Mouse (Mus musculus) cerebellum, adult 2 months (tissue): Measurements from ENCODE around the gene Robo2. TPM values are rescaled to one million over a fixed set of nuclear protein-coding genes. Genes with fewer than 3 reads are reported as not detected.

Experiments
- DNase-seq, 2 experiments: peaks; one replicate each; pipeline ENCODE4 v3.0.0; 2021
- H3K27ac ChIP-seq: fragments of 200-500 bp; 2 replicates; pipeline ENCODE4 v1.5.1; 2012; ENCODE audit warnings: low read length, control low read depth, inconsistent platforms; ENCODE audit not compliant: insufficient read depth
- H3K27me3 ChIP-seq: fragments of 200-500 bp; 2 replicates; pipeline ENCODE4 v1.6.1; 2012; ENCODE audit warnings: inconsistent platforms, mild to moderate bottlenecking, low read length, moderate library complexity; ENCODE audit not compliant: control insufficient read depth, insufficient read depth
- H3K4me1 ChIP-seq: fragments of 200-500 bp; 2 replicates; pipeline ENCODE4 v1.6.1; 2011; ENCODE audit warnings: low read length; ENCODE audit not compliant: control insufficient read depth, insufficient read depth
- H3K4me3 ChIP-seq: fragments of 200-500 bp; replicated peaks from 2 replicates; pipeline ENCODE3; 2011; ENCODE audit warnings: mild to moderate bottlenecking, low read depth, low read length, control low read depth; ENCODE audit not compliant: insufficient read depth
- CTCF ChIP-seq: fragments of 200-500 bp; IDR thresholded peaks from 2 replicates; pipeline ENCODE4 v1.5.1; 2011; ENCODE audit warnings: low read depth, mild to moderate bottlenecking, control low read depth, low read length, moderate library complexity, borderline replicate concordance; ENCODE audit not compliant: insufficient read depth
- POLR2A ChIP-seq: fragments of 200-500 bp; IDR thresholded peaks from 2 replicates; pipeline ENCODE4 v1.6.1; 2011; ENCODE audit warnings: low read length, control low read depth, borderline replicate concordance; ENCODE audit not compliant: insufficient read depth
- whole genome bisulfite sequencing: fragments of 180-500 bp; shearing (Covaris S2); methylation state at CpG from one replicate; pipeline ENCODE4 v1.1.7; 2018; 5-methylcytosine and 5-hydroxymethylcytosine counted together
- polyA plus RNA-seq: library from polyadenylated mRNA; depleted of rRNA; stranded (reverse); fragments of >200 nt; gene quantifications from 2 replicates; pipeline ENCODE4 v1.2.3, GENCODE M21; 2012

Robo2 gene
- polyA plus RNA-seq, 1 experiment = 20.1 TPM

- 27% methylated on average over 1 of the region's 1 CpGs for WGBS
- TF ChIP-seq POLR2A = no peak
- TF ChIP-seq CTCF = no peak
- H3K4me1 ChIP-seq = no peaks in the 10 kb centered on the region
These were observed 529.7 kb downstream of the Robo2 start for GRCm38 (mm10) chr16:73881911-73882310.

DNA sequence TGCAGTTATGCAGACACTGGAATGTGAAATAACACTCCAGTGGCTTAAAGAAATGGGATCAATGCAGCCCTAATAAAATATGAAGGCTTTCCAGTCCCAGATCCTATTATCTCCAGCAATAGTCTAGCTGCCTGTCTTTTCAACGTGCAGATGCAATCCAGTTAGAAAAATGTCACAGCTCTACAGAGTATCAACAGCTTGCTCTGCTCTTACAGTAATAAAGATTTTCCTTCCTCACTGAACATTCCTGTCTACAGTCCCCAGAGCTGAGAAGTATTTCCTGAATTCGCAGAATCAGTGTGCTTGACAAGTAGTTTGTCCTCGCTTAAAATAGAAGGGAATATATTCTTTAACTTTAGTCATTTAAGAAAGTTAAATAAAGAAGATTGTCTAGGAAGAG is 533.7 kb downstream of the Robo2 start:
- DNase-seq = no peak
- 83% methylated on average over 3 of the region's 3 CpGs for WGBS
- no peak overlapping the region for H3K27ac ChIP-seq
- H3K4me3 ChIP-seq = no peak overlapping the region
- TF ChIP-seq POLR2A = no peak
- no peak for TF ChIP-seq CTCF
- H3K27me3 ChIP-seq = no peaks in the 10 kb centered on the region
- no peaks in the 10 kb centered on the region for H3K4me1 ChIP-seq

More at GRCm38 (mm10) chr16:73881911-73882310, 529.7 kb downstream of the Robo2 start:
- no peaks in the 10 kb centered on the region for H3K27me3 ChIP-seq
- H3K4me3 ChIP-seq = no peak overlapping the region
- no peak for DNase-seq
- no peak overlapping the region for H3K27ac ChIP-seq

DNA sequence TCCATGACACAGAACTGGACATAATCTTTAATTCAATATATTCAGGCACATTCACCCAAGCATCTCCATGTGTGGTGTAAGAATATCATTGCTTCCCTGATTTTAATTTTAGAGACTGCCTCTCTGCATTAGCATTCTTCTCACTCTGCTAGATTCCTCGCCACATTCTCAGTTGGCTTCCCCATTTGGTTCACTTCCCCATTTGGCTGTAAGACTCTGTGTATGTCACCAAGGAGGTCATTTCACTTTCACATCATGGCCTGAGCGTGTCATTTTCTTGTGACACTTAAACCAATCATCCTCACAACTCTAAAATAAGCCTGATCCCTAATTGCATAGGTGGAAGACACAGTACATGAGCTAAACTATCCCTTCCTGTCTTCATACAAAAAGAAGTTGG is 536.6 kb downstream of the Robo2 start:
- Histone ChIP-seq H3K4me1 (no peaks in the 10 kb centered on the region), H3K4me3 (no peak overlapping the region), H3K27ac (no peak overlapping the region), H3K27me3 (no peaks in the 10 kb centered on the region)
- 47% methylated on average over 2 of the region's 2 CpGs for WGBS
- no peak for TF ChIP-seq CTCF
- no peak for TF ChIP-seq POLR2A
- DNase-seq = no peak

DNA sequence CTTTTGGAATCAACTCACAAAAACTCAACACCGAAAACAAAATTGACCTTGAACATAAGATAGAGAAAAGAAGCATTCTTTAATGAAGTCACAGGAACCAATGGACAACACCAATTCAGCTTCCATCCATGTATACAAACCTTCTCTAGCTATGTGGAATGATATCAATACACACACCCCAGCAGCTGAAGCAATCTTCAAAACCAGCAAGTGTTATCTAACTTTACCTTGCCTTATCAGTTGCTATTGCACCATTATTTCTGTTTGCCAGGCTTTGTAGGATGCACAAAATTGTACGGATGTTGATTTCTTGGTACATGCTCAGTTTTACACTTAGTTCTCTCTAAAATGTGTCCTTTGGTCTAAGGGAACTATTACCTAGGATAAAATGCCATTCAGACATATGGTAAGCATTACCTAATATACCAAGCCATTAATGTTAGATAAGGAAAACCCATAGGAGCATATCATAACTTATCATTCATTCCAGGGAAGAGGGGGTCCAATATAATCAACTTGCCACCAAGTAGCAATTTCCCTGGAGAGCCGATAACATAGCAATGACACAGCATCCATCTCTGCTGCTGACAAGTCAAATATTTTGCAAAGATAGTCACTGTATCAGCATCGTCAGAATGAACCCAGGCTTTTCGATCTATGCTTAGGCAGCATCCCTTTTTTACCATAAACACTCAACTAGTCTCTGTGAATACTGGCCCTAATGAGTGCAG is 537.6 kb downstream of the Robo2 start:
- H3K4me1 ChIP-seq = no peaks in the 10 kb centered on the region
- no peak for DNase-seq
- TF ChIP-seq CTCF = no peak
- TF ChIP-seq POLR2A = no peak
- 98% methylated on average over 5 of the region's 5 CpGs for WGBS
- no peaks in the 10 kb centered on the region for H3K27me3 ChIP-seq
- H3K27ac ChIP-seq = no peak overlapping the region
- H3K4me3 ChIP-seq = no peak overlapping the region

GRCm38 (mm10) chr16:73870296-73870695 is 541.3 kb downstream of the Robo2 start:
- H3K27ac ChIP-seq = no peak overlapping the region
- WGBS = 71% methylated on average over 5 of the region's 5 CpGs
- no peak for TF ChIP-seq CTCF
- no peak for TF ChIP-seq POLR2A
- no peaks in the 10 kb centered on the region for H3K27me3 ChIP-seq
- DNase-seq = no peak
- H3K4me3 ChIP-seq = no peak overlapping the region
- H3K4me1 ChIP-seq = no peaks in the 10 kb centered on the region

- no peak for DNase-seq
- 89% methylated on average over 7 of the region's 7 CpGs for WGBS
- no peaks in the 10 kb centered on the region for H3K4me1 ChIP-seq
- no peak overlapping the region for H3K27ac ChIP-seq
- TF ChIP-seq CTCF (no peak), POLR2A (no peak)
- H3K4me3 ChIP-seq = no peak overlapping the region
- H3K27me3 ChIP-seq = no peaks in the 10 kb centered on the region
These were observed 542.0 kb downstream of the Robo2 start for GRCm38 (mm10) chr16:73869527-73870212.

GRCm38 (mm10) chr16:73864625-73865024 is 547.0 kb downstream of the Robo2 start:
- H3K27me3 ChIP-seq = no peaks in the 10 kb centered on the region
- H3K27ac ChIP-seq = no peak overlapping the region
- peak in 1 of 2 experiments; percentile 22 for DNase-seq
- peaks cover 4% of the 10 kb centered on the region; the same call in 1 of the 2 replicates for H3K4me1 ChIP-seq
- TF ChIP-seq CTCF (no peak), POLR2A (no peak)
- no peak overlapping the region for H3K4me3 ChIP-seq
- WGBS = 22% methylated on average over 9 of the region's 9 CpGs

DNA sequence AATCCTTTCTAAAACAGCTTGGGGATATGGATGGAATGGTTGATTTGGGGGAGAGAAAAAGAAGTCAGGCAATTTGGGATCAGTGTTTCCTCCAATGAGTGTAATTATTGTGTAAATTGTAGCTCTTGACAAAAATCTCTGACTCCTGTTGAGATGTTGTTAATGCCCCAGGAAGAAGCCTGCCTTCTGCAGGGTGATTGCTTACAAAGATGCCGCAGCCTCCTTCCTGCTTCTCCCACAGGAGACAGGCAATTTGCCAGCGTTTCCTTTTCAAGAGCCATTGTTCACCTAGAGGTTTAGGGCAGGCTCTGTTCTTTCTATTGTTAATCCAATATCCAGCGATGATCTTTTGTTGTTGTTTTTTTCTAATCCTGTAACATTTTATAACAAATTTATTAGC is 547.9 kb downstream of the Robo2 start:
- peaks cover 4% of the 10 kb centered on the region; the same call in 1 of the 2 replicates for H3K4me1 ChIP-seq
- H3K27me3 ChIP-seq = no peaks in the 10 kb centered on the region
- H3K4me3 ChIP-seq = no peak overlapping the region
- peak; percentile 19 to 58 for DNase-seq
- no peak overlapping the region for H3K27ac ChIP-seq
- 3% methylated on average over 3 of the region's 3 CpGs for WGBS
- TF ChIP-seq POLR2A = no peak
- no peak for TF ChIP-seq CTCF
